Mouse (Mus musculus) thymus, adult 2 months (tissue): ENCODE measurements around the gene Cacng3. TPM values are rescaled to one million over a fixed set of nuclear protein-coding genes. Genes with fewer than 3 reads are reported as not detected.
A peak's percentile ranks its signal among the peaks of the same experiment; 100 is the strongest.

Source experiments
- DNase-seq: peaks from one replicate; pipeline ENCODE4 v3.0.0; 2021
- H3K27ac ChIP-seq: fragments of 200-500 bp; 2 replicates; pipeline ENCODE4 v1.5.1; 2012; ENCODE audit warnings: low read length, control low read depth; ENCODE audit not compliant: control insufficient read depth, insufficient read depth
- H3K27me3 ChIP-seq: fragments of 200-500 bp; 2 replicates; pipeline ENCODE4 v1.6.1; 2012; ENCODE audit warnings: mild to moderate bottlenecking, low read length, moderate library complexity, mixed read lengths; ENCODE audit not compliant: control insufficient read depth, insufficient read depth
- H3K36me3 ChIP-seq: fragments of 200-500 bp; 2 replicates; pipeline ENCODE4 v1.6.1; 2012; ENCODE audit warnings: mild to moderate bottlenecking, low read length, moderate library complexity; ENCODE audit not compliant: control insufficient read depth, insufficient read depth
- H3K4me1 ChIP-seq: fragments of 200-500 bp; replicated peaks from 2 replicates; pipeline ENCODE4 v1.6.1; 2012; ENCODE audit warnings: low read length; ENCODE audit not compliant: control insufficient read depth, insufficient read depth
- H3K4me3 ChIP-seq: fragments of 200-500 bp; 2 replicates; pipeline ENCODE4 v1.5.1; 2012; ENCODE audit warnings: mild to moderate bottlenecking, low read length, control low read depth, moderate library complexity; ENCODE audit not compliant: control insufficient read depth, insufficient read depth
- CTCF ChIP-seq: fragments of 200-500 bp; IDR thresholded peaks from 2 replicates; pipeline ENCODE4 v1.5.1; 2012; ENCODE audit warnings: mild to moderate bottlenecking, control low read depth, low read length, moderate library complexity, borderline replicate concordance; ENCODE audit not compliant: control insufficient read depth, poor library complexity, insufficient read depth; ENCODE audit errors: extremely low read depth
- POLR2A ChIP-seq: fragments of 200-500 bp; IDR thresholded peaks from 2 replicates; pipeline ENCODE4 v1.6.1; 2012; ENCODE audit warnings: mild to moderate bottlenecking, low read length, control low read depth, moderate library complexity; ENCODE audit not compliant: control insufficient read depth, poor library complexity, insufficient read depth; ENCODE audit errors: extremely low read depth
- WGBS: fragments of 180-500 bp; shearing (Covaris S2); methylation state at CpG from one replicate; pipeline ENCODE4 v1.1.7; 2018; 5-methylcytosine and 5-hydroxymethylcytosine counted together
- polyA plus RNA-seq: library from polyadenylated mRNA; depleted of rRNA; stranded (reverse); fragments of >200 nt; gene quantifications from 2 replicates; pipeline ENCODE4 v1.2.3, GENCODE M21; 2012

Gene Cacng3
- polyA plus RNA-seq, 1 experiment, result not detected

DNA sequence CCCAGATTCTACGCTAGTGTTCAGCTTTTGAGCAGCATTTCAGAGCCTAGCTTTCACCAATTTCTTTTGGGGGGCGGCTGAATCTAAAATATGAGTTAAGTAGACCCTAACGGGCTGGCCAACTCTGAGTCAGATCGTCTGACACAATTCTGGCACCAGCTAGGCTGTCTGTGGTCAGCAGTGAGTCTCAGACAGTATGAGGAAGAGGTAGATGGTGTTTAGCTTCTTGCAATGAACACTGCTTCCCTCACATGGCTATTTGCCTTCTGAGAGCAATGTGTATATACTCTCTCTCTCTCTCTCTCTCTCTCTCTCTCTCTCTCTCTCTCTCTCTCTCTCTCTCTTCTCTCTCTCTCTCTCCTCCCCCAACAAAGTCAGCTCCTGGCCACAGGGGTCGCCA lies 37.3 kb upstream of the Cacng3 start:
- Histone ChIP-seq H3K36me3 (peaks cover 12% of the 10 kb centered on the region; the same call in 1 of the 2 replicates), H3K4me1 (no peaks in the 10 kb centered on the region), H3K27me3 (no peaks in the 10 kb centered on the region), H3K4me3 (no peak overlapping the region), H3K27ac (no peak overlapping the region)
- no peak for TF ChIP-seq CTCF
- no peak for TF ChIP-seq POLR2A
- 63% methylated on average over 5 of the region's 5 CpGs for WGBS
- DNase-seq, result peak; percentile 19

- H3K27me3 ChIP-seq, result no peaks in the 10 kb centered on the region
- no peak for DNase-seq
- no peak overlapping the region for H3K27ac ChIP-seq
- H3K36me3 ChIP-seq, result peaks cover 10% of the 10 kb centered on the region; the same call in 1 of the 2 replicates
- 93% methylated on average over 5 of the region's 5 CpGs for WGBS
- no peak overlapping the region for H3K4me3 ChIP-seq
- no peak for TF ChIP-seq CTCF
- no peak for TF ChIP-seq POLR2A
- H3K4me1 ChIP-seq, result no peaks in the 10 kb centered on the region
These were observed 36.8 kb upstream of the Cacng3 start for GRCm38 (mm10) chr7:122633463-122633862.

DNA sequence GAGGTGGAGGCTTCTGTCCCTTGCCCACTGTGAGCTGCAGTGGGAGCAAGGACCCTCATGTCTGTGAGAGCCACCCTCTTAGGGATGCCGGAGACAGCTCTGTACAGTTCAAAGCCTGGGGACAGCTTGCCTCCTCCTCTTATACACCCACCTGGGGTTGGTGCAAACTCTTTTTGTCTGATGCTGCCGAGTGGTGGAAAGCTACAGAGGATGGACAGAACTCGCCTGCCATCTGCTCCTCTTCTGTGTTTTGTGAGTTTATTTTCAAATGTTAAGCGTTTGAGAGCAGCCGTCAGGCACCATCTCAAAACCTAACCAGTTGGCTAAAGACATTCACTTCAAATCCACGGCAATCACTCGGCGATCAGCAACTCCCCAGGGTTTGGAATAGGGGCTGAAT lies 26.6 kb upstream of the Cacng3 start:
- H3K4me1 ChIP-seq, result no peaks in the 10 kb centered on the region

GRCm38 (mm10) chr7:122649306-122649705 lies 21.0 kb upstream of the Cacng3 start:
- no peak overlapping the region for H3K4me3 ChIP-seq
- no peaks in the 10 kb centered on the region for H3K27me3 ChIP-seq
- H3K36me3 ChIP-seq, result no peaks in the 10 kb centered on the region
- TF ChIP-seq POLR2A (no peak), CTCF (no peak)
- no peak for DNase-seq
- no peaks in the 10 kb centered on the region for H3K4me1 ChIP-seq
- 88% methylated on average over 10 of the region's 10 CpGs for WGBS
- no peak overlapping the region for H3K27ac ChIP-seq

More for the DNA sequence above, 26.6 kb upstream of the Cacng3 start:
- 93% methylated on average over 8 of the region's 8 CpGs for WGBS
- Histone ChIP-seq H3K27ac (no peak overlapping the region), H3K4me3 (no peak overlapping the region), H3K27me3 (no peaks in the 10 kb centered on the region), H3K36me3 (no peaks in the 10 kb centered on the region)
- no peak for TF ChIP-seq CTCF
- no peak for TF ChIP-seq POLR2A
- DNase-seq, result no peak

GRCm38 (mm10) chr7:122652523-122652922 lies 17.8 kb upstream of the Cacng3 start:
- Histone ChIP-seq H3K36me3 (no peaks in the 10 kb centered on the region), H3K27me3 (no peaks in the 10 kb centered on the region), H3K4me1 (no peaks in the 10 kb centered on the region), H3K4me3 (no peak overlapping the region), H3K27ac (no peak overlapping the region)
- whole genome bisulfite sequencing, result 93% methylated on average over 3 of the region's 3 CpGs
- TF ChIP-seq CTCF (no peak), POLR2A (no peak)
- DNase-seq, result no peak

- H3K36me3 ChIP-seq, result no peaks in the 10 kb centered on the region
- H3K27ac ChIP-seq, result no peak overlapping the region
- H3K4me3 ChIP-seq, result no peak overlapping the region
- TF ChIP-seq POLR2A (no peak), CTCF (no peak)
- H3K27me3 ChIP-seq, result no peaks in the 10 kb centered on the region
- 97% methylated on average over 3 of the region's 3 CpGs for WGBS
- H3K4me1 ChIP-seq, result no peaks in the 10 kb centered on the region
- no peak for DNase-seq
These were observed 13.6 kb upstream of the Cacng3 start for GRCm38 (mm10) chr7:122656671-122657070.
